Mouse (Mus musculus): ENCODE data around the gene Hacd1.

Hacd1 gene

DNA sequence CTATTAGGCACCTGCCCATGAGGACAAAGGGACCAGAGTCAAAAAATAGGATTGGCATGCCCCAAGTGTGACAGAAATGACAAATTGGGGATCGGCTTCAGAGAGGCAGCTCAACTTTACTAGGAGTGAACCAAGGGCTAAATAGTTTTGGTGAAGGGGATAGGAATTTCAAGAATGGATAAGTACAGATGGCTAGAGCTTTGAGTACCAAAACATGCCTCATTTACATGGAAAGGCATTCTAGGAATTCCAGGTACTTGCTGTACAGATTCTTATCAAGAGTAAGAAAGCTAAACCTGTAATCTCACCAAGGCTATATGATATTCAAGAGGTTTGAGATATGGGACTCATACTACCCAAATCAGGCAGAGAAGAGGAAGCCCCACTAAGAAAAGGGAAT, 95.8 kb downstream of the Hacd1 start:
- no peak for DNase-seq

DNA sequence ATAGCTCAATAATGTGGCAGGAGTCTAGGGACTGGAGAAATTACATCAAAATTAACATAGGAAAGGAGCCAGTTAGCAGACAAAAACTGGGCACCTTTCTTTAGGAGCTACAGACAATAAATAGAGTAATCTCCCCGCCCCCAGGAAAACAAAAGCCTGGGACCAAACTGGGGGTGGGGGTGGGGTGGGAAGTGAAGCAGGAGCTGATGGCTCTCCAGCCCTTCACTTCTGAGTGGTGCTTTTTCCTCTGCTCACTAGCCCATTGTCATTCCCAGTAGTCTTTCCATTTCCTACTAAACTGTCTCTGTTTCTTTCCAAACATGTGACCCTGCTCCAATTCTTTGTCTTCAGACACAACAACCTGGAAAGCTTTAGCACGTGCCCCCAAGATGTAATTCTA, 99.5 kb downstream of the Hacd1 start:
- DNase-seq, result no peak

GRCm38 (mm10) chr2:13938118-13938517, 117.8 kb downstream of the Hacd1 start:
- DNase-seq, result peak; percentile 6 to 16

GRCm38 (mm10) chr2:13935343-13935742, 120.6 kb downstream of the Hacd1 start:
- DNase-seq, result no peak

- DNase-seq, result no peak
Measured at GRCm38 (mm10) chr2:13932253-13932652, 123.7 kb downstream of the Hacd1 start.

DNA sequence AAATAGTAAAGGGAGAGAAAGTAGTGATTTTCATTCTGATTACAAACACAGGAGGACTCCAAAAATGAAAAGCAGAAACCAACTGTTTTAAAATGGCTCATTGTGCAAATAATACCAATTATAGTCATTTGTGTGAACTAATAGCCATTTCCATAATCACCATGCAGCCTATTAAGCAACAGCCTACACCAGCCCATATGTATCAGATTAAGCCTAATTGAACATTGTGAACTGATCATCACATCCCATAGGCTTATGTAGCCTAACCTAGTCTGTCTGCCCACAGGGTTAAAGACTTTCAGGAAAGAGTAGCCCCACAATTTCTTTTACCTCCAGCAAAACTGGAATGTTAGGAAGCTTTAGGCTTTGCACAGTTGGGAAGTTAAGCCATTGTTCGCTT, 125.2 kb downstream of the Hacd1 start:
- DNase-seq, result no peak

DNA sequence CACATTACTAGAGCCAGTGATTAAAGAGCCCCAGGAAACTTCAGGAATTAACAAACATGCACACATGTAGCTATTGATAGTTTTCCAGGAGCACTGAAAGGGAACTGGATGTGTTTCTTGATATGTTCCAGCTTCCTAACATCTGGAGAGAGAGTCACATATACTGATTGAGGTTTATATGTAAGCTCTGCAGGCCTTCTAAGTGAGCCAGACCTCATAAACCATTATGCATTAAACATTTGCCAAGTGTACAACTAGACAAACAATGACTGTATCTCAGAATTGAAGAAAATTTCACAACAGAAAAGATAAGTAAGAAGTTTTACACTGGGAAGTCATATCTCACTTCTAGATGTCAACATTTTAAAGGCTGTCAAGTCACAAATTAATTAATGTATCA, 167.4 kb downstream of the Hacd1 start:
- DNase-seq, result no peak

- DNase-seq, result no peak
Measured at GRCm38 (mm10) chr2:13857461-13857860, 198.5 kb downstream of the Hacd1 start.

- DNase-seq, result peak; percentile 2 to 14
Measured at GRCm38 (mm10) chr2:13855510-13855909, 200.4 kb downstream of the Hacd1 start.

DNA sequence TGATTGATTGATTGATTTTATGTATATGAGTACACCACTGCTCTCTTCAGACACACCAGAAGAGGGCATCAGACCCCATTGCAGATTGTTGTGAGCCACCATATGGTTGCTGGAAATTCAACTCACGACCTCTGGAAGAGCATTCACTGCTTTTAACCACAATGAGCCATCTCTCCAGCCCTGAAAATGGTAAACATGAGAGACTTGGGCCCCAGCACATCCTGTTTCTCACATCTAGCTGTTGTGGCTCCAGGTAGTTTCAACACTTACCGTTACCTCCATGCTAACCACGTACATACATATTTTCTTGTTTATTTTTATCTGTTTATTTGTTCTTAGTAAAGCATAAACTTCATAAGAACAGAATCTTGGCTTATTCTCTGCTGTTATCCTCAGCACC, 219.6 kb downstream of the Hacd1 start:
- no peak for DNase-seq

GRCm38 (mm10) chr2:13834989-13835388, 220.9 kb downstream of the Hacd1 start:
- DNase-seq, result no peak

- no peak for DNase-seq
Measured at GRCm38 (mm10) chr2:13816645-13817044, 239.3 kb downstream of the Hacd1 start.

DNA sequence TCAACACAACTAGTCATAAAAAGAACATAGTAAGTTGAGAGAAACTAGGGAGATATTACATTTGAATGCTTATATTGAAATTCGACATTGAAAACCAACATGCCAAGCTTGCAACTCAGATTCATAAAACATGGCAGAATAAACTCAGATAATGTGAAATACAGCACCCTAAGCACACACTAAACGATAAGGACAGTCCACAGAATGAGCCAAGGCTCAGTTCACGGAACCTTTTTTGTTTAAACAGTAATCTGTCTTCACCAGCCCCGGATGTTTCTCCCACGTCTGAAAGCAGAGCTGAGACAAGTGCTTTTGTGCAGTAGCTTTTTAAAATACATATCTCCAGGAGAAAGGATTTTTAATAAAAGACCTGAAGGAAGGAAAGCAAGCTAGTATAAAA, 247.3 kb downstream of the Hacd1 start:
- no peak for DNase-seq

GRCm38 (mm10) chr2:13808008-13808407, 247.9 kb downstream of the Hacd1 start:
- DNase-seq, result no peak

GRCm38 (mm10) chr2:13806120-13806519, 249.8 kb downstream of the Hacd1 start:
- no peak for DNase-seq

GRCm38 (mm10) chr2:13800639-13801038, 255.3 kb downstream of the Hacd1 start:
- DNase-seq, result no peak
